Mouse (Mus musculus): ENCODE measurements around the gene Dscam. TPM values are rescaled to one million over a fixed set of nuclear protein-coding genes. Genes with fewer than 3 reads are reported as not detected.

Dscam gene
- polyA plus RNA-seq, 1 experiment from 2014 or later: 0.81 TPM

- no peaks in the 10 kb centered on the region for H3K9me3 ChIP-seq (replicated peaks; ENCODE audit: control insufficient read depth, low read length)
- H3K36me3 ChIP-seq (replicated peaks; ENCODE audit: control insufficient read depth, insufficient read depth, low read depth, low read length): no peaks in the 10 kb centered on the region
- no peak overlapping the region for H3K9ac ChIP-seq (replicated peaks; ENCODE audit: low read length)
- 84% methylated on average over 5 of the region's 5 CpGs for WGBS
- no peak for ATAC-seq (replicated peaks; ENCODE audit: insufficient number of reproducible peaks, low FRiP score, low TSS enrichment, low read depth)
- DNase-seq (ENCODE audit: low spot score): no peak
- no peaks in the 10 kb centered on the region for H3K4me1 ChIP-seq (ENCODE audit: control insufficient read depth, insufficient read depth, low read length)
- no peaks in the 10 kb centered on the region for H3K27me3 ChIP-seq (ENCODE audit: control insufficient read depth, insufficient read depth, low read length)
- no peak overlapping the region for H3K4me3 ChIP-seq (ENCODE audit: low read depth, low read length)
- H3K4me2 ChIP-seq (ENCODE audit: low read depth, low read length): no peak overlapping the region
- no peak overlapping the region for H3K27ac ChIP-seq (replicated peaks; ENCODE audit: low read depth, low read length)
Observed at GRCm38 (mm10) chr16:96620402-96620801, 550.1 kb downstream of the Dscam start.

- no peaks in the 10 kb centered on the region for H3K4me1 ChIP-seq (ENCODE audit: control insufficient read depth, insufficient read depth, low read length)
- 69% methylated on average over 4 of the region's 4 CpGs for WGBS
- no peak for ATAC-seq (replicated peaks; ENCODE audit: insufficient number of reproducible peaks, low FRiP score, low TSS enrichment, low read depth)
- H3K9ac ChIP-seq (replicated peaks; ENCODE audit: low read length): no peak overlapping the region
- no peaks in the 10 kb centered on the region for H3K9me3 ChIP-seq (replicated peaks; ENCODE audit: control insufficient read depth, low read length)
- no peak overlapping the region for H3K27ac ChIP-seq (replicated peaks; ENCODE audit: low read depth, low read length)
- no peak for DNase-seq (ENCODE audit: low spot score)
- H3K4me2 ChIP-seq (ENCODE audit: low read depth, low read length): no peak overlapping the region
- H3K36me3 ChIP-seq (replicated peaks; ENCODE audit: control insufficient read depth, insufficient read depth, low read depth, low read length): no peaks in the 10 kb centered on the region
- H3K27me3 ChIP-seq (ENCODE audit: control insufficient read depth, insufficient read depth, low read length): no peaks in the 10 kb centered on the region
- H3K4me3 ChIP-seq (ENCODE audit: low read depth, low read length): no peak overlapping the region
Observed at GRCm38 (mm10) chr16:96617772-96618171, 552.8 kb downstream of the Dscam start.

- WGBS: 56% methylated on average over 4 of the region's 4 CpGs
- Histone ChIP-seq H3K4me1 (ENCODE audit: control insufficient read depth, insufficient read depth, low read length) (no peaks in the 10 kb centered on the region), H3K9ac (replicated peaks; ENCODE audit: low read length) (no peak overlapping the region), H3K27ac (replicated peaks; ENCODE audit: low read depth, low read length) (no peak overlapping the region), H3K27me3 (ENCODE audit: control insufficient read depth, insufficient read depth, low read length) (no peaks in the 10 kb centered on the region), H3K4me2 (ENCODE audit: low read depth, low read length) (no peak overlapping the region), H3K9me3 (replicated peaks; ENCODE audit: control insufficient read depth, low read length) (no peaks in the 10 kb centered on the region), H3K36me3 (replicated peaks; ENCODE audit: control insufficient read depth, insufficient read depth, low read depth, low read length) (no peaks in the 10 kb centered on the region), H3K4me3 (ENCODE audit: low read depth, low read length) (no peak overlapping the region)
- ATAC-seq (replicated peaks; ENCODE audit: insufficient number of reproducible peaks, low FRiP score, low TSS enrichment, low read depth) (no peak), DNase-seq (ENCODE audit: low spot score) (no peak)
Observed at GRCm38 (mm10) chr16:96613275-96613674, 557.3 kb downstream of the Dscam start.

GRCm38 (mm10) chr16:96610806-96611205 lies 559.7 kb downstream of the Dscam start:
- no peaks in the 10 kb centered on the region for H3K9me3 ChIP-seq (replicated peaks; ENCODE audit: control insufficient read depth, low read length)
- H3K27ac ChIP-seq (replicated peaks; ENCODE audit: low read depth, low read length): no peak overlapping the region
- H3K9ac ChIP-seq (replicated peaks; ENCODE audit: low read length): no peak overlapping the region
- WGBS: 91% methylated on average over 1 of the region's 1 CpGs
- no peak for ATAC-seq (replicated peaks; ENCODE audit: insufficient number of reproducible peaks, low FRiP score, low TSS enrichment, low read depth)
- H3K4me3 ChIP-seq (ENCODE audit: low read depth, low read length): no peak overlapping the region
- no peaks in the 10 kb centered on the region for H3K27me3 ChIP-seq (ENCODE audit: control insufficient read depth, insufficient read depth, low read length)
- peak; percentile 67 for DNase-seq (ENCODE audit: low spot score)
- H3K36me3 ChIP-seq (replicated peaks; ENCODE audit: control insufficient read depth, insufficient read depth, low read depth, low read length): no peaks in the 10 kb centered on the region
- no peaks in the 10 kb centered on the region for H3K4me1 ChIP-seq (ENCODE audit: control insufficient read depth, insufficient read depth, low read length)
- no peak overlapping the region for H3K4me2 ChIP-seq (ENCODE audit: low read depth, low read length)

- Histone ChIP-seq H3K9me3 (replicated peaks; ENCODE audit: control insufficient read depth, low read length) (no peaks in the 10 kb centered on the region), H3K27ac (replicated peaks; ENCODE audit: low read depth, low read length) (no peak overlapping the region), H3K27me3 (ENCODE audit: control insufficient read depth, insufficient read depth, low read length) (no peaks in the 10 kb centered on the region), H3K4me3 (ENCODE audit: low read depth, low read length) (no peak overlapping the region), H3K4me1 (ENCODE audit: control insufficient read depth, insufficient read depth, low read length) (no peaks in the 10 kb centered on the region), H3K36me3 (replicated peaks; ENCODE audit: control insufficient read depth, insufficient read depth, low read depth, low read length) (no peaks in the 10 kb centered on the region), H3K9ac (replicated peaks; ENCODE audit: low read length) (no peak overlapping the region), H3K4me2 (ENCODE audit: low read depth, low read length) (no peak overlapping the region)
- ATAC-seq (replicated peaks; ENCODE audit: insufficient number of reproducible peaks, low FRiP score, low TSS enrichment, low read depth): no peak
- no peak for DNase-seq (ENCODE audit: low spot score)
- WGBS: 69% methylated on average over 2 of the region's 2 CpGs
Observed at GRCm38 (mm10) chr16:96602206-96602605, 568.3 kb downstream of the Dscam start.

GRCm38 (mm10) chr16:96600791-96601190 lies 569.8 kb downstream of the Dscam start:
- no peak overlapping the region for H3K4me3 ChIP-seq (ENCODE audit: low read depth, low read length)
- DNase-seq (ENCODE audit: low spot score) (no peak), ATAC-seq (replicated peaks; ENCODE audit: insufficient number of reproducible peaks, low FRiP score, low TSS enrichment, low read depth) (no peak)
- no peak overlapping the region for H3K27ac ChIP-seq (replicated peaks; ENCODE audit: low read depth, low read length)
- 94% methylated on average over 11 of the region's 11 CpGs for WGBS
- H3K9me3 ChIP-seq (replicated peaks; ENCODE audit: control insufficient read depth, low read length): no peaks in the 10 kb centered on the region
- H3K4me2 ChIP-seq (ENCODE audit: low read depth, low read length): no peak overlapping the region
- H3K9ac ChIP-seq (replicated peaks; ENCODE audit: low read length): no peak overlapping the region
- H3K27me3 ChIP-seq (ENCODE audit: control insufficient read depth, insufficient read depth, low read length): no peaks in the 10 kb centered on the region
- no peaks in the 10 kb centered on the region for H3K36me3 ChIP-seq (replicated peaks; ENCODE audit: control insufficient read depth, insufficient read depth, low read depth, low read length)
- H3K4me1 ChIP-seq (ENCODE audit: control insufficient read depth, insufficient read depth, low read length): no peaks in the 10 kb centered on the region

- Histone ChIP-seq H3K36me3 (replicated peaks; ENCODE audit: control insufficient read depth, insufficient read depth, low read depth, low read length) (no peaks in the 10 kb centered on the region), H3K27me3 (ENCODE audit: control insufficient read depth, insufficient read depth, low read length) (no peaks in the 10 kb centered on the region), H3K4me2 (ENCODE audit: low read depth, low read length) (no peak overlapping the region), H3K9ac (replicated peaks; ENCODE audit: low read length) (no peak overlapping the region), H3K4me3 (ENCODE audit: low read depth, low read length) (no peak overlapping the region), H3K27ac (replicated peaks; ENCODE audit: low read depth, low read length) (no peak overlapping the region), H3K4me1 (ENCODE audit: control insufficient read depth, insufficient read depth, low read length) (no peaks in the 10 kb centered on the region), H3K9me3 (replicated peaks; ENCODE audit: control insufficient read depth, low read length) (no peaks in the 10 kb centered on the region)
- no peak for ATAC-seq (replicated peaks; ENCODE audit: insufficient number of reproducible peaks, low FRiP score, low TSS enrichment, low read depth)
- no peak for DNase-seq (ENCODE audit: low spot score)
- WGBS: 82% methylated on average over 3 of the region's 3 CpGs
Observed at GRCm38 (mm10) chr16:96599401-96600060, 571.0 kb downstream of the Dscam start.

- Histone ChIP-seq H3K9ac (replicated peaks; ENCODE audit: low read length) (no peak overlapping the region), H3K36me3 (replicated peaks; ENCODE audit: control insufficient read depth, insufficient read depth, low read depth, low read length) (no peaks in the 10 kb centered on the region), H3K4me3 (ENCODE audit: low read depth, low read length) (no peak overlapping the region), H3K9me3 (replicated peaks; ENCODE audit: control insufficient read depth, low read length) (no peaks in the 10 kb centered on the region), H3K4me1 (ENCODE audit: control insufficient read depth, insufficient read depth, low read length) (no peaks in the 10 kb centered on the region), H3K4me2 (ENCODE audit: low read depth, low read length) (no peak overlapping the region), H3K27me3 (ENCODE audit: control insufficient read depth, insufficient read depth, low read length) (no peaks in the 10 kb centered on the region), H3K27ac (replicated peaks; ENCODE audit: low read depth, low read length) (no peak overlapping the region)
- no peak for DNase-seq (ENCODE audit: low spot score)
- no peak for ATAC-seq (replicated peaks; ENCODE audit: insufficient number of reproducible peaks, low FRiP score, low TSS enrichment, low read depth)
- 90% methylated on average over 5 of the region's 5 CpGs for WGBS
Observed at GRCm38 (mm10) chr16:96575841-96576240, 594.7 kb downstream of the Dscam start.
